Mouse (Mus musculus) CH12.LX (cell line): ENCODE data around the gene Bcl2l11. TPM values are rescaled to one million over a fixed set of nuclear protein-coding genes. Genes with fewer than 3 reads are reported as not detected.
A peak's percentile ranks its signal among the peaks of the same experiment; 100 is the strongest.

Experiments
- DNase-seq: peaks from one replicate; pipeline ENCODE4 v3.0.0-alpha.2; 2013; ENCODE audit errors: extremely low read depth
- H3K27ac ChIP-seq: 2 replicates; pipeline ENCODE4 v1.5.1; 2012; ENCODE audit warnings: low read depth, mild to moderate bottlenecking, control low read depth, moderate library complexity; ENCODE audit not compliant: insufficient read depth
- H3K27me3 ChIP-seq: replicated peaks from 2 replicates; pipeline ENCODE3; 2012; ENCODE audit warnings: inconsistent platforms
- H3K36me3 ChIP-seq, 2 experiments: replicated peaks in 1 of 2; 2 replicates each; pipeline versions ENCODE3 to v1.6.1; 2012; ENCODE audit warnings: inconsistent platforms in 1 of 2, low read length in 1 of 2, mild to moderate bottlenecking in 1 of 2, mixed read lengths in 1 of 2, moderate library complexity in 1 of 2; ENCODE audit not compliant: control insufficient read depth in 1 of 2, insufficient read depth in 1 of 2
- H3K4me1 ChIP-seq, 2 experiments: 2 replicates each; pipeline ENCODE4 v1.6.1; 2012; ENCODE audit warnings: inconsistent platforms in 1 of 2, moderate library complexity in 1 of 2; ENCODE audit not compliant: insufficient read depth in 2 of 2, control insufficient read depth in 1 of 2
- H3K4me2 ChIP-seq: 2 replicates; pipeline ENCODE4 v1.6.1; 2012; ENCODE audit warnings: low read depth, mild to moderate bottlenecking, control low read depth; ENCODE audit not compliant: poor library complexity, insufficient read depth, severe bottlenecking
- H3K4me3 ChIP-seq, 3 experiments: fragments of 150-350 bp in 1 of 3; sonication (generic) in 1 of 3; replicated peaks in 1 of 3; 2 replicates each; pipeline versions ENCODE3 to v1.5.1; 2011 to 2012; ENCODE audit warnings: low read depth in 2 of 3, low read length in 2 of 3, mild to moderate bottlenecking in 2 of 3, moderate library complexity in 2 of 3, control low read depth in 1 of 3, improper control_type of control experiment in 1 of 3, inconsistent platforms in 1 of 3, mixed read lengths in 1 of 3; ENCODE audit not compliant: poor library complexity in 1 of 3
- H3K79me2 ChIP-seq: replicated peaks from 2 replicates; pipeline ENCODE4 v1.6.1; 2012; ENCODE audit warnings: mild to moderate bottlenecking, moderate library complexity; ENCODE audit not compliant: control insufficient read depth, poor library complexity, insufficient read depth, severe bottlenecking; ENCODE audit errors: extremely low read depth
- H3K9ac ChIP-seq: 2 replicates; pipeline ENCODE4 v1.6.1; 2012; ENCODE audit warnings: low read depth, mild to moderate bottlenecking, control low read depth, moderate library complexity; ENCODE audit not compliant: insufficient read depth
- H3K9me3 ChIP-seq: replicated peaks from 2 replicates; pipeline ENCODE3; 2012; ENCODE audit warnings: low read length, inconsistent platforms, mixed read lengths
- BHLHE40 ChIP-seq: IDR thresholded peaks from 2 replicates; pipeline ENCODE4 v1.6.1; 2011; ENCODE audit warnings: mild to moderate bottlenecking, low read depth, low read length, improper control_type of control experiment
- CHD2 ChIP-seq: IDR thresholded peaks from 2 replicates; pipeline ENCODE4 v1.6.1; 2011; ENCODE audit warnings: low read length, improper control_type of control experiment
- CTCF ChIP-seq, 2 experiments: IDR thresholded peaks in 1 of 2; conservative IDR thresholded peaks in 1 of 2; 2 replicates each; pipeline ENCODE4 v1.5.1; 2011 to 2012; ENCODE audit warnings: low read depth in 2 of 2, low read length in 2 of 2, improper control_type of control experiment in 1 of 2, inconsistent platforms in 1 of 2, mild to moderate bottlenecking in 1 of 2, moderate library complexity in 1 of 2
- E2F4 ChIP-seq: IDR thresholded peaks from 2 replicates; pipeline ENCODE4 v1.6.1; 2011; ENCODE audit warnings: low read depth, low read length, improper control_type of control experiment; ENCODE audit not compliant: insufficient replicate concordance
- ELF1 ChIP-seq: IDR thresholded peaks from 2 replicates; pipeline ENCODE4 v1.6.1; 2014; ENCODE audit warnings: low read depth, mild to moderate bottlenecking, inconsistent platforms, low read length, improper control_type of control experiment
- EP300 ChIP-seq: IDR thresholded peaks from 2 replicates; pipeline ENCODE4 v1.6.1; 2011; ENCODE audit warnings: low read length, improper control_type of control experiment
- ETS1 ChIP-seq: conservative IDR thresholded peaks from 2 replicates; pipeline ENCODE4 v1.6.1; 2012; ENCODE audit warnings: low read depth, mild to moderate bottlenecking, inconsistent platforms, low read length, improper control_type of control experiment, moderate library complexity
- GABPA ChIP-seq: IDR thresholded peaks from 2 replicates; pipeline ENCODE4 v1.6.1; 2012; ENCODE audit warnings: low read depth, low read length, improper control_type of control experiment, inconsistent platforms; ENCODE audit not compliant: insufficient replicate concordance
- IRF4 ChIP-seq: IDR thresholded peaks from 2 replicates; pipeline ENCODE4 v1.6.1; 2014; ENCODE audit warnings: low read depth, mild to moderate bottlenecking, inconsistent platforms, low read length, improper control_type of control experiment
- JUN ChIP-seq: IDR thresholded peaks from 2 replicates; pipeline ENCODE4 v1.6.1; 2011; ENCODE audit warnings: low read depth, mild to moderate bottlenecking, low read length, improper control_type of control experiment, moderate library complexity; ENCODE audit not compliant: insufficient read depth
- JUND ChIP-seq: conservative IDR thresholded peaks from 2 replicates; pipeline ENCODE4 v1.6.1; 2011; ENCODE audit warnings: low read depth, low read length, improper control_type of control experiment
- MAFK ChIP-seq: IDR thresholded peaks from 2 replicates; pipeline ENCODE4 v1.6.1; 2011; ENCODE audit warnings: low read length, improper control_type of control experiment; ENCODE audit not compliant: insufficient replicate concordance
- MAX ChIP-seq: IDR thresholded peaks from 2 replicates; pipeline ENCODE4 v1.6.1; 2011; ENCODE audit warnings: low read length, improper control_type of control experiment
- MAZ ChIP-seq: IDR thresholded peaks from 2 replicates; pipeline ENCODE4 v1.6.1; 2012; ENCODE audit warnings: low read depth, mild to moderate bottlenecking, inconsistent platforms, low read length, improper control_type of control experiment, moderate library complexity
- MXI1 ChIP-seq: IDR thresholded peaks from 2 replicates; pipeline ENCODE4 v1.6.1; 2011; ENCODE audit warnings: mild to moderate bottlenecking, low read depth, low read length, improper control_type of control experiment
- MYC ChIP-seq: IDR thresholded peaks from 2 replicates; pipeline ENCODE4 v1.6.1; 2011; ENCODE audit warnings: low read depth, mild to moderate bottlenecking, improper control_type of control experiment, low read length
- NELFE ChIP-seq: IDR thresholded peaks from 2 replicates; pipeline ENCODE4 v1.6.1; 2011; ENCODE audit warnings: low read depth, low read length, improper control_type of control experiment
- PAX5 ChIP-seq: IDR thresholded peaks from 2 replicates; pipeline ENCODE4 v1.6.1; 2012; ENCODE audit warnings: low read length, inconsistent platforms, mixed read lengths
- POLR2AphosphoS2 ChIP-seq: IDR thresholded peaks from 2 replicates; pipeline ENCODE4 v1.6.1; 2011; ENCODE audit warnings: low read depth, low read length, improper control_type of control experiment
- RAD21 ChIP-seq: IDR thresholded peaks from 2 replicates; pipeline ENCODE4 v1.6.1; 2011; ENCODE audit warnings: low read depth, mild to moderate bottlenecking, low read length, improper control_type of control experiment, moderate library complexity
- RCOR1 ChIP-seq: conservative IDR thresholded peaks from 2 replicates; pipeline ENCODE4 v1.6.1; 2012; ENCODE audit warnings: low read depth, mild to moderate bottlenecking, inconsistent platforms, low read length, improper control_type of control experiment
- SIN3A ChIP-seq: IDR thresholded peaks from 2 replicates; pipeline ENCODE4 v1.6.1; 2012; ENCODE audit warnings: low read length, improper control_type of control experiment, inconsistent platforms
- SMC3 ChIP-seq: IDR thresholded peaks from 2 replicates; pipeline ENCODE4 v1.6.1; 2011; ENCODE audit warnings: low read depth, low read length, improper control_type of control experiment
- TCF12 ChIP-seq: IDR thresholded peaks from 2 replicates; pipeline ENCODE4 v1.6.1; 2014; ENCODE audit warnings: low read depth, mild to moderate bottlenecking, inconsistent platforms, low read length, improper control_type of control experiment
- UBTF ChIP-seq: IDR thresholded peaks from 2 replicates; pipeline ENCODE4 v1.6.1; 2012; ENCODE audit warnings: low read depth, mild to moderate bottlenecking, inconsistent platforms, low read length, improper control_type of control experiment, moderate library complexity
- USF1 ChIP-seq: IDR thresholded peaks from 2 replicates; pipeline ENCODE4 v1.6.1; 2014; ENCODE audit warnings: low read depth, mild to moderate bottlenecking, inconsistent platforms, low read length, improper control_type of control experiment
- ZC3H11A ChIP-seq: IDR thresholded peaks from 2 replicates; pipeline ENCODE4 v1.6.1; 2012; ENCODE audit warnings: low read depth, mild to moderate bottlenecking, inconsistent platforms, low read length, improper control_type of control experiment
- ZMIZ1 ChIP-seq: IDR thresholded peaks from 2 replicates; pipeline ENCODE4 v1.6.1; 2012; ENCODE audit warnings: low read depth, mild to moderate bottlenecking, inconsistent platforms, low read length, improper control_type of control experiment
- dilution Hi-C: fragments of 300-500 bp; cut with MboI; formaldehyde crosslinking; loops from 2 replicates; pipeline ENCODE4 v1.14.3; 2020; ENCODE audit warnings: low sequenced_read_pairs; ENCODE audit not compliant: extremely low pct_unique_long_range_greater_than_20kb, extremely low pct_ligation_motif_present
- in situ Hi-C: fragments of 300-500 bp; cut with MboI; formaldehyde crosslinking; loops from 3 replicates; pipeline ENCODE4 v1.14.3; 2019; ENCODE audit warnings: low sequenced_read_pairs, low pct_ligation_motif_present, low pct_unique_long_range_greater_than_20kb, mixed read lengths
- polyA plus RNA-seq: library from polyadenylated mRNA; unstranded; fragments of >175 nt; gene quantifications from 2 replicates; pipeline ENCODE4 v1.2.1, GENCODE M21; 2012; ENCODE audit warnings: low read depth; ENCODE audit not compliant: insufficient read length
- total RNA-seq, 2 experiments: library from RNA; depleted of rRNA; stranded (reverse); fragments of 300-350 nt in 1 of 2; fragments of >200 nt in 1 of 2; gene quantifications; 2 replicates each; pipeline ENCODE4 v1.2.3; 2012 to 2014

Bcl2l11 gene
- total and polyA plus RNA-seq, 3 experiments: 7.8 to 24.6 (median 11.6) TPM

DNA sequence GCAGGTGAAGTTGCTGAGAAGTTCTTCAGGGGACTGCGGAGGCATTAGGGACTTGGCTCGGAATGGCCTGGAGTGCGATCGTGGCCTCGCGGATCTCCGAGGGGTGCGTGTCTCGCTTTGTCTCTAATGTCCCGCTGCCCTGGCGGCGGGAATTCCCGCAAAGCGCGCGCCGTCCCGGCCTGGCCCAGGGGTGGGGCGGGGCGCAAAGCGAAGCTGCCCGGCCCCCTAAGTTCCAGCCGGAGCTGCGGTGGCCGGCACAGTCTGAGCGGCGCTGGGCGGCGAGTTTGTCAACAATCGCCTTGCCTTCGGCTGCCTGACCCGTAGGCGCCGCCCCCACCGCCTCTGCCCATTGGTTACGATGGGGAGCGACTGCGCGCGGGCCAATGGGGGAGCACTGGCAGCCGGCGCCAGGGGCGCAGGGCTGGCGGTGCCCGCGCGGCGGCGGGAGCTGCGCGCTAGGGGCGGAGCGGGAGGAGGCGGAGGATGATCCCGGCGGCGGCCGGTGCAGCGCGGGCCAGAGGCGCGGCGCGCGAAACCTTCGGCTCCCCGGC, 1.4 kb downstream of the Bcl2l11 start (continued):
- TF ChIP-seq USF1: no peak
- no peak for TF ChIP-seq ETS1
- TF ChIP-seq BHLHE40: no peak; the same call in 1 of the 2 replicates
- peak; percentile 80 for TF ChIP-seq MXI1
- no peak for TF ChIP-seq IRF4
- 0 out of 2 replicates have a peak, but pooled peaks have one; percentile 12 for TF ChIP-seq MAZ
- 0 out of 2 replicates have a peak, but pooled peaks have one; percentile 31 for TF ChIP-seq CHD2
- no peak for TF ChIP-seq JUN
- no peak for TF ChIP-seq PAX5
- TF ChIP-seq EP300: no peak
- peak; percentile 60; the same call in 1 of the 2 replicates for TF ChIP-seq SIN3A

DNA sequence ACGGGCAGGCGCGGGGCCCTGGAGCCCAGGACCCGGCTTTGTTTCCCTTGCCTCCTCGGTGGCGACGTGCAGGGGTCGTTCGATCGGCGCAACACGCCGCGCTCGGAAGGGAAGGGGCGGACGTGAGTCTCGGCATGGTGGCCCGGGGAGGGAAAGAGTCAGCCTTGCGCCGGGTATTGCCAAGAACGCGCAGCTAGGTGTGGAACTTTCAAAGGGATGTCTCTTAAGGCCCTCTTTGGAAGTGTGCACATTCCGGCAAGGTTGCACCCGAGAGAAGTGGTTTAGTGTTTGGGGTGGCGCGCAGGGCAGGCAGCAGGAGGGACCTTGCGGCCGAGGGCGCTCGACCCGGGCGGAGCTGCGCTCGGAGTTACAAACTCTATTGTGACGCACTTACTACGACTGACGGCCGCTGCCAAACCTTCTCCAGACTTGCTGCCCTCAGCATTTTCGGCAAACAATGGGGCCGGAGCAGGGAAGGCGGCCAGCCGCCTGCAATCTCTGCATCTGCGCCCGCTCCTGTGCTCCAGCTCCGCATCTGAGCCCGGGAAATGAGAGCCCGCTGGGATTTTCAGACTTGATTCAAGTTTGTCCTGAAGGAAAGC, 2.0 kb downstream of the Bcl2l11 start:
- Histone ChIP-seq H3K79me2 (no peaks in the 10 kb centered on the region), H3K4me1 (peaks cover 3 to 24% of the 10 kb centered on the region in 2 experiments), H3K4me2 (peak overlapping the region; percentile 66), H3K9me3 (peaks cover 12% of the 10 kb centered on the region), H3K4me3 (peak overlapping the region; percentile 70 to 86 (median 73)), H3K36me3 (peaks cover 11 to 37% of the 10 kb centered on the region in 2 experiments), H3K27ac (no peak overlapping the region), H3K27me3 (no peaks in the 10 kb centered on the region), H3K9ac (peak overlapping the region; percentile 30; the same call in 1 of the 2 replicates)
- no peak for DNase-seq
- TF ChIP-seq NELFE (no peak), E2F4 (no peak), CHD2 (no peak), ZMIZ1 (no peak), MAZ (0 out of 2 replicates have a peak, but pooled peaks have one; percentile 9), ZC3H11A (no peak), ELF1 (no peak), SMC3 (peak; percentile 9; the same call in 1 of the 2 replicates), ETS1 (no peak), POLR2AphosphoS2 (no peak), CTCF (conservative IDR thresholded peaks at IDR 0.05 in 1 of 2, IDR thresholded peaks at IDR 0.05 in 1 of 2; ENCODE audit: low read depth in 2 of 2, low read length in 2 of 2) (0 out of 4 replicates have a peak, but pooled peaks of 1 of the 2 experiments have one; percentile 5), SIN3A (no peak), MYC (no peak), TCF12 (no peak), MAFK (peak; percentile 84), MAX (no peak), GABPA (no peak), PAX5 (no peak), RCOR1 (no peak), RAD21 (no peak; the same call in 1 of the 2 replicates), JUND (no peak), UBTF (no peak), MXI1 (no peak)
- dilution Hi-C loops: no loop called here
- in situ Hi-C loops: no loop called here
